Mouse (Mus musculus): ENCODE data around the gene Cd28. TPM values are rescaled to one million over a fixed set of nuclear protein-coding genes. Genes with fewer than 3 reads are reported as not detected.

Gene Cd28
- polyA plus RNA-seq, 1 experiment, result 0.35 TPM

- no peak overlapping the region for H3ac ChIP-seq (ENCODE audit: control insufficient read depth, insufficient read length)
- no peaks in the 10 kb centered on the region for H3K36me3 ChIP-seq (ENCODE audit: control insufficient read depth, insufficient read depth)
- H3K4me2 ChIP-seq (ENCODE audit: low read depth), result no peak overlapping the region
- TF ChIP-seq TCF3 (IDR thresholded peaks at IDR 0.05; ENCODE audit: insufficient read length, low read depth), result no peak
- no peak for TF ChIP-seq E2F4 (IDR thresholded peaks at IDR 0.05; ENCODE audit: insufficient read depth)
- no peak for TF ChIP-seq MYOG (IDR thresholded peaks at IDR 0.05; ENCODE audit: control insufficient read depth in 1 of 3, insufficient read depth in 1 of 3, insufficient read length in 2 of 3, low read depth in 2 of 3)
- no peak for TF ChIP-seq MYOD1 (IDR thresholded peaks at IDR 0.05; ENCODE audit: control insufficient read depth in 1 of 3, insufficient read length in 2 of 3, low read depth in 2 of 3)
- TF ChIP-seq CEBPB (IDR thresholded peaks at IDR 0.05; ENCODE audit: insufficient read depth, poor library complexity, severe bottlenecking), result no peak
- TF ChIP-seq POLR2A (IDR thresholded peaks at IDR 0.05; ENCODE audit: insufficient read length, low read depth), result no peak
- TF ChIP-seq POLR2AphosphoS2 (IDR thresholded peaks at IDR 0.05; ENCODE audit: insufficient read length, low read depth), result no peak
- no peak for TF ChIP-seq REST (IDR thresholded peaks at IDR 0.05; ENCODE audit: insufficient read depth, insufficient read length)
- no peaks in the 10 kb centered on the region for H3K27me3 ChIP-seq (ENCODE audit: control insufficient read depth, insufficient read depth, insufficient read length)
- H3K4me3 ChIP-seq, result no peak overlapping the region
- no peaks in the 10 kb centered on the region for H3K79me2 ChIP-seq (ENCODE audit: control insufficient read depth, insufficient read depth)
These were observed 43.9 kb downstream of the Cd28 start for GRCm38 (mm10) chr1:60760475-60760874.

GRCm38 (mm10) chr1:60761528-60762171 is 45.0 kb downstream of the Cd28 start:
- H3ac ChIP-seq (ENCODE audit: control insufficient read depth, insufficient read length), result no peak overlapping the region
- no peak for TF ChIP-seq POLR2A (IDR thresholded peaks at IDR 0.05; ENCODE audit: insufficient read length, low read depth)
- TF ChIP-seq CEBPB (IDR thresholded peaks at IDR 0.05; ENCODE audit: insufficient read depth, poor library complexity, severe bottlenecking), result no peak
- TF ChIP-seq MAX (IDR thresholded peaks at IDR 0.05; ENCODE audit: low read depth), result no peak
- TF ChIP-seq REST (IDR thresholded peaks at IDR 0.05; ENCODE audit: insufficient read depth, insufficient read length), result no peak
- no peak for TF ChIP-seq POLR2AphosphoS2 (IDR thresholded peaks at IDR 0.05; ENCODE audit: insufficient read length, low read depth)
- no peak for TF ChIP-seq TCF12 (IDR thresholded peaks at IDR 0.05; ENCODE audit: insufficient read depth, poor library complexity, severe bottlenecking)
- TF ChIP-seq E2F4 (IDR thresholded peaks at IDR 0.05; ENCODE audit: insufficient read depth), result no peak
- TF ChIP-seq SRF (IDR thresholded peaks at IDR 0.05; ENCODE audit: control insufficient read depth, insufficient read length, low read depth), result no peak
- TF ChIP-seq USF1 (IDR thresholded peaks at IDR 0.05; ENCODE audit: low read depth), result no peak
- TF ChIP-seq MYOG (IDR thresholded peaks at IDR 0.05; ENCODE audit: control insufficient read depth in 1 of 3, insufficient read depth in 1 of 3, insufficient read length in 2 of 3, low read depth in 2 of 3), result no peak
- TF ChIP-seq MYOD1 (IDR thresholded peaks at IDR 0.05; ENCODE audit: control insufficient read depth in 1 of 3, insufficient read length in 2 of 3, low read depth in 2 of 3), result no peak
- TF ChIP-seq TCF3 (IDR thresholded peaks at IDR 0.05; ENCODE audit: insufficient read length, low read depth), result no peak
- no peak overlapping the region for H3K4me2 ChIP-seq (ENCODE audit: low read depth)
- H3K27me3 ChIP-seq (ENCODE audit: control insufficient read depth, insufficient read depth, insufficient read length), result no peaks in the 10 kb centered on the region
- no peaks in the 10 kb centered on the region for H3K79me2 ChIP-seq (ENCODE audit: control insufficient read depth, insufficient read depth)
- no peaks in the 10 kb centered on the region for H3K36me3 ChIP-seq (ENCODE audit: control insufficient read depth, insufficient read depth)
- H3K4me3 ChIP-seq, result no peak overlapping the region

- Histone ChIP-seq H3K4me2 (ENCODE audit: low read depth) (no peak overlapping the region), H3K36me3 (ENCODE audit: control insufficient read depth, insufficient read depth) (no peaks in the 10 kb centered on the region)
These were observed 45.9 kb downstream of the Cd28 start for GRCm38 (mm10) chr1:60762451-60762850.

GRCm38 (mm10) chr1:60762916-60763315 is 46.3 kb downstream of the Cd28 start:
- TF ChIP-seq REST (IDR thresholded peaks at IDR 0.05; ENCODE audit: insufficient read depth, insufficient read length) (no peak), E2F4 (IDR thresholded peaks at IDR 0.05; ENCODE audit: insufficient read depth) (no peak), SRF (IDR thresholded peaks at IDR 0.05; ENCODE audit: control insufficient read depth, insufficient read length, low read depth) (no peak), MYOG (IDR thresholded peaks at IDR 0.05; ENCODE audit: control insufficient read depth in 1 of 3, insufficient read depth in 1 of 3, insufficient read length in 2 of 3, low read depth in 2 of 3) (no peak), TCF3 (IDR thresholded peaks at IDR 0.05; ENCODE audit: insufficient read length, low read depth) (no peak), USF1 (IDR thresholded peaks at IDR 0.05; ENCODE audit: low read depth) (no peak), TCF12 (IDR thresholded peaks at IDR 0.05; ENCODE audit: insufficient read depth, poor library complexity, severe bottlenecking) (no peak), MYOD1 (IDR thresholded peaks at IDR 0.05; ENCODE audit: control insufficient read depth in 1 of 3, insufficient read length in 2 of 3, low read depth in 2 of 3) (no peak), POLR2A (IDR thresholded peaks at IDR 0.05; ENCODE audit: insufficient read length, low read depth) (no peak), CEBPB (IDR thresholded peaks at IDR 0.05; ENCODE audit: insufficient read depth, poor library complexity, severe bottlenecking) (no peak), MAX (IDR thresholded peaks at IDR 0.05; ENCODE audit: low read depth) (no peak), POLR2AphosphoS2 (IDR thresholded peaks at IDR 0.05; ENCODE audit: insufficient read length, low read depth) (no peak)
- no peaks in the 10 kb centered on the region for H3K79me2 ChIP-seq (ENCODE audit: control insufficient read depth, insufficient read depth)
- H3K36me3 ChIP-seq (ENCODE audit: control insufficient read depth, insufficient read depth), result no peaks in the 10 kb centered on the region
- H3ac ChIP-seq (ENCODE audit: control insufficient read depth, insufficient read length), result no peak overlapping the region
- no peaks in the 10 kb centered on the region for H3K27me3 ChIP-seq (ENCODE audit: control insufficient read depth, insufficient read depth, insufficient read length)
- H3K4me3 ChIP-seq, result no peak overlapping the region
- no peak overlapping the region for H3K4me2 ChIP-seq (ENCODE audit: low read depth)

More at GRCm38 (mm10) chr1:60762451-60762850, 45.9 kb downstream of the Cd28 start:
- H3ac ChIP-seq (ENCODE audit: control insufficient read depth, insufficient read length), result no peak overlapping the region
- H3K27me3 ChIP-seq (ENCODE audit: control insufficient read depth, insufficient read depth, insufficient read length), result no peaks in the 10 kb centered on the region
- H3K79me2 ChIP-seq (ENCODE audit: control insufficient read depth, insufficient read depth), result no peaks in the 10 kb centered on the region
- H3K4me3 ChIP-seq, result no peak overlapping the region
- no peak for TF ChIP-seq CEBPB (IDR thresholded peaks at IDR 0.05; ENCODE audit: insufficient read depth, poor library complexity, severe bottlenecking)
- no peak for TF ChIP-seq POLR2A (IDR thresholded peaks at IDR 0.05; ENCODE audit: insufficient read length, low read depth)
- no peak for TF ChIP-seq SRF (IDR thresholded peaks at IDR 0.05; ENCODE audit: control insufficient read depth, insufficient read length, low read depth)
- no peak for TF ChIP-seq MYOD1 (IDR thresholded peaks at IDR 0.05; ENCODE audit: control insufficient read depth in 1 of 3, insufficient read length in 2 of 3, low read depth in 2 of 3)
- no peak for TF ChIP-seq MAX (IDR thresholded peaks at IDR 0.05; ENCODE audit: low read depth)
- no peak for TF ChIP-seq POLR2AphosphoS2 (IDR thresholded peaks at IDR 0.05; ENCODE audit: insufficient read length, low read depth)
- TF ChIP-seq TCF12 (IDR thresholded peaks at IDR 0.05; ENCODE audit: insufficient read depth, poor library complexity, severe bottlenecking), result no peak
- TF ChIP-seq MYOG (IDR thresholded peaks at IDR 0.05; ENCODE audit: control insufficient read depth in 1 of 3, insufficient read depth in 1 of 3, insufficient read length in 2 of 3, low read depth in 2 of 3), result no peak
- TF ChIP-seq TCF3 (IDR thresholded peaks at IDR 0.05; ENCODE audit: insufficient read length, low read depth), result no peak
- TF ChIP-seq E2F4 (IDR thresholded peaks at IDR 0.05; ENCODE audit: insufficient read depth), result no peak
- no peak for TF ChIP-seq REST (IDR thresholded peaks at IDR 0.05; ENCODE audit: insufficient read depth, insufficient read length)
- TF ChIP-seq USF1 (IDR thresholded peaks at IDR 0.05; ENCODE audit: low read depth), result no peak

Data from myocyte (in vitro differentiated cells).